Mouse (Mus musculus): Measurements from ENCODE around the gene Khsrp.

- no peak for TF ChIP-seq CTCF (IDR thresholded peaks at IDR 0.05; ENCODE audit: low read depth, low read length)
- TF ChIP-seq POLR2A (IDR thresholded peaks at IDR 0.05; ENCODE audit: extremely low read depth, insufficient read depth, low read length): no peak
Measured at GRCm38 (mm10) chr17:56990966-56991365, 40.4 kb downstream of the Khsrp start.
